Mouse (Mus musculus): Measurements from ENCODE around the gene Rsg1. TPM values are rescaled to one million over a fixed set of nuclear protein-coding genes. Genes with fewer than 3 reads are reported as not detected.
A peak's percentile ranks its signal among the peaks of the same experiment; 100 is the strongest.

The Rsg1 gene
- polyA plus RNA-seq, 1 experiment from 2014 or later = 2.4 TPM

GRCm38 (mm10) chr4:141204580-141205061 is 9.1 kb upstream of the Rsg1 start:
- Histone ChIP-seq H3K27me3 (replicated peaks; ENCODE audit: insufficient read depth, low read length) (no peaks in the 10 kb centered on the region), H3K4me2 (replicated peaks; ENCODE audit: low read depth, low read length) (no peak overlapping the region), H3K4me1 (ENCODE audit: insufficient read depth, low read depth, low read length) (no peaks in the 10 kb centered on the region), H3K9me3 (ENCODE audit: low read length) (no peaks in the 10 kb centered on the region), H3K4me3 (ENCODE audit: low read depth, low read length) (no peak overlapping the region), H3K9ac (replicated peaks; ENCODE audit: low read depth) (no peak overlapping the region), H3K27ac (ENCODE audit: low read length) (no peak overlapping the region), H3K36me3 (ENCODE audit: insufficient read depth, low read length) (peaks cover 5% of the 10 kb centered on the region)
- WGBS = 55% methylated on average over 4 of the region's 4 CpGs
- DNase-seq (ENCODE audit: low spot score) (peak; percentile 63), ATAC-seq (peak; percentile 59)
- peak; percentile 53 for TF ChIP-seq CTCF (IDR thresholded peaks at IDR 0.05)
- no peak for TF ChIP-seq EP300 (IDR thresholded peaks at IDR 0.05)

GRCm38 (mm10) chr4:141207081-141207480 is 6.7 kb upstream of the Rsg1 start:
- H3K4me1 ChIP-seq (ENCODE audit: insufficient read depth, low read depth, low read length) = no peaks in the 10 kb centered on the region
- DNase-seq (ENCODE audit: low spot score) (no peak), ATAC-seq (no peak)
- H3K9ac ChIP-seq (replicated peaks; ENCODE audit: low read depth) = no peak overlapping the region
- no peaks in the 10 kb centered on the region for H3K27me3 ChIP-seq (replicated peaks; ENCODE audit: insufficient read depth, low read length)
- WGBS = 94% methylated on average over 5 of the region's 5 CpGs
- no peaks in the 10 kb centered on the region for H3K36me3 ChIP-seq (ENCODE audit: insufficient read depth, low read length)
- H3K4me3 ChIP-seq (ENCODE audit: low read depth, low read length) = no peak overlapping the region
- no peak for TF ChIP-seq EP300 (IDR thresholded peaks at IDR 0.05)
- TF ChIP-seq CTCF (IDR thresholded peaks at IDR 0.05) = no peak
- H3K9me3 ChIP-seq (ENCODE audit: low read length) = no peaks in the 10 kb centered on the region
- no peak overlapping the region for H3K27ac ChIP-seq (ENCODE audit: low read length)
- H3K4me2 ChIP-seq (replicated peaks; ENCODE audit: low read depth, low read length) = no peak overlapping the region

- ATAC-seq (peak; percentile 51), DNase-seq (ENCODE audit: low spot score) (peak; percentile 28)
- WGBS = 70% methylated on average over 14 of the region's 14 CpGs
- Histone ChIP-seq H3K4me2 (replicated peaks; ENCODE audit: low read depth, low read length) (peak overlapping the region; percentile 40), H3K27ac (ENCODE audit: low read length) (peak overlapping the region; percentile 77), H3K9me3 (ENCODE audit: low read length) (no peaks in the 10 kb centered on the region), H3K27me3 (replicated peaks; ENCODE audit: insufficient read depth, low read length) (no peaks in the 10 kb centered on the region), H3K4me3 (ENCODE audit: low read depth, low read length) (peak overlapping the region; percentile 11; the same call in 1 of the 2 replicates), H3K4me1 (ENCODE audit: insufficient read depth, low read depth, low read length) (peaks cover 6% of the 10 kb centered on the region; the same call in 1 of the 2 replicates), H3K36me3 (ENCODE audit: insufficient read depth, low read length) (no peaks in the 10 kb centered on the region), H3K9ac (replicated peaks; ENCODE audit: low read depth) (no peak overlapping the region)
- TF ChIP-seq CTCF (IDR thresholded peaks at IDR 0.05) (no peak), EP300 (IDR thresholded peaks at IDR 0.05) (no peak)
Measured at GRCm38 (mm10) chr4:141210524-141211219, 3.1 kb upstream of the Rsg1 start.

GRCm38 (mm10) chr4:141211646-141212045 is 2.1 kb upstream of the Rsg1 start:
- Histone ChIP-seq H3K9me3 (ENCODE audit: low read length) (no peaks in the 10 kb centered on the region), H3K36me3 (ENCODE audit: insufficient read depth, low read length) (no peaks in the 10 kb centered on the region), H3K4me3 (ENCODE audit: low read depth, low read length) (no peak overlapping the region), H3K9ac (replicated peaks; ENCODE audit: low read depth) (no peak overlapping the region), H3K27ac (ENCODE audit: low read length) (no peak overlapping the region), H3K27me3 (replicated peaks; ENCODE audit: insufficient read depth, low read length) (no peaks in the 10 kb centered on the region), H3K4me1 (ENCODE audit: insufficient read depth, low read depth, low read length) (peaks cover 6% of the 10 kb centered on the region; the same call in 1 of the 2 replicates), H3K4me2 (replicated peaks; ENCODE audit: low read depth, low read length) (no peak overlapping the region)
- 91% methylated on average over 4 of the region's 4 CpGs for WGBS
- DNase-seq (ENCODE audit: low spot score) = no peak
- TF ChIP-seq CTCF (IDR thresholded peaks at IDR 0.05) (no peak), EP300 (IDR thresholded peaks at IDR 0.05) (no peak)
- ATAC-seq = no peak

- WGBS = 68% methylated on average over 9 of the region's 9 CpGs
Measured at GRCm38 (mm10) chr4:141212892-141213291, 864 bp upstream of the Rsg1 start.

GRCm38 (mm10) chr4:141213342-141213741 is 414 bp upstream of the Rsg1 start:
- WGBS = 45% methylated on average over 2 of the region's 2 CpGs
- TF ChIP-seq EP300 (IDR thresholded peaks at IDR 0.05) = no peak
- no peak for TF ChIP-seq CTCF (IDR thresholded peaks at IDR 0.05)

More at GRCm38 (mm10) chr4:141212892-141213291, 864 bp upstream of the Rsg1 start:
- ATAC-seq = no peak
- no peaks in the 10 kb centered on the region for H3K27me3 ChIP-seq (replicated peaks; ENCODE audit: insufficient read depth, low read length)
- DNase-seq (ENCODE audit: low spot score) = no peak
- H3K4me3 ChIP-seq (ENCODE audit: low read depth, low read length) = no peak overlapping the region
- no peak overlapping the region for H3K27ac ChIP-seq (ENCODE audit: low read length)
- H3K9me3 ChIP-seq (ENCODE audit: low read length) = no peaks in the 10 kb centered on the region
- no peak overlapping the region for H3K9ac ChIP-seq (replicated peaks; ENCODE audit: low read depth)
- no peaks in the 10 kb centered on the region for H3K36me3 ChIP-seq (ENCODE audit: insufficient read depth, low read length)
- TF ChIP-seq CTCF (IDR thresholded peaks at IDR 0.05) (no peak), EP300 (IDR thresholded peaks at IDR 0.05) (no peak)
- no peak overlapping the region for H3K4me2 ChIP-seq (replicated peaks; ENCODE audit: low read depth, low read length)
- H3K4me1 ChIP-seq (ENCODE audit: insufficient read depth, low read depth, low read length) = peaks cover 6% of the 10 kb centered on the region; the same call in 1 of the 2 replicates

More at GRCm38 (mm10) chr4:141213342-141213741, 414 bp upstream of the Rsg1 start:
- Histone ChIP-seq H3K36me3 (ENCODE audit: insufficient read depth, low read length) (no peaks in the 10 kb centered on the region), H3K27ac (ENCODE audit: low read length) (no peak overlapping the region), H3K4me1 (ENCODE audit: insufficient read depth, low read depth, low read length) (peaks cover 6% of the 10 kb centered on the region; the same call in 1 of the 2 replicates), H3K9me3 (ENCODE audit: low read length) (no peaks in the 10 kb centered on the region), H3K27me3 (replicated peaks; ENCODE audit: insufficient read depth, low read length) (no peaks in the 10 kb centered on the region), H3K9ac (replicated peaks; ENCODE audit: low read depth) (no peak overlapping the region), H3K4me2 (replicated peaks; ENCODE audit: low read depth, low read length) (peak overlapping the region; percentile 89), H3K4me3 (ENCODE audit: low read depth, low read length) (peak overlapping the region; percentile 50; the same call in 1 of the 2 replicates)
- DNase-seq (ENCODE audit: low spot score) (no peak), ATAC-seq (no peak)
